Mouse (Mus musculus): ENCODE results near the gene Pctp.

The Pctp gene

DNA sequence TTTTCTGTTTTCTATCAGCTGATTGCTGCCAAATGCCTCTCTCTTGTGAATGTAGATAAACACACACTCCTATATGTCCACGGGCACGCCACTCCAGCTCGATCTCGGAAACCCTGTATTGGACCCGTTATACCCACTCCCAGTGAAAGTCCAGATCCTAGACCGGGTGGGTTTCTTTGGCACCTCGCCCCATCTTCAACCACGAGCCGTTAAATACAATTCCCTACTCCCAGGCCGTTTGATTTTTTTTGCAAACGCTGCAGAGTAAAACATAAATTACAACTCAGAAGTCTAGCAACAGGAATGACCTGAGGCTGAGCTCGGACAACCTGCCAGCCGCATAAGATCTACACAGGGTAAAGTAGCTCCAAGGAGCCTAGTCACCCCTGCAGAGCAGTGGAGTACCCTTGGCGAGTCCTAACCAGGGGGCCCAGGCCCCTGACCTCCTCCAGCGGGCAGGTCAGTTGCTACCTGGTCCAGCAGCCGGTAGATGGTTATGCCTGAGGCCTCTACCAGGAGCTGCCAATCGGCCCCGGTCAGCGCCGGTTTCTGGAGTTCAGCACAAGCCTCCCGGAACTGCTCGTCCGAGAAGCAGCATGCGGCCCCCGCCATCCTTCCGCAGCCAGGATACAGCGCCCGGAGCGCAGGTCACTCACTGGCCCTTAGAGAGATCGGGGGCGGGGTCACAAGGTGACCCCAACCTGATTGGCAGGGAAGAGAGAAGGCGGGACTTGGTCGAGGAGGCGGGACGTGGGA, at the start of gene Pctp:
Pctp (minus strand) TSS at position 664 of the 756 bp plus-strand sequence.
- WGBS: 18% methylated on average over 35 of the region's 35 CpGs

DNA sequence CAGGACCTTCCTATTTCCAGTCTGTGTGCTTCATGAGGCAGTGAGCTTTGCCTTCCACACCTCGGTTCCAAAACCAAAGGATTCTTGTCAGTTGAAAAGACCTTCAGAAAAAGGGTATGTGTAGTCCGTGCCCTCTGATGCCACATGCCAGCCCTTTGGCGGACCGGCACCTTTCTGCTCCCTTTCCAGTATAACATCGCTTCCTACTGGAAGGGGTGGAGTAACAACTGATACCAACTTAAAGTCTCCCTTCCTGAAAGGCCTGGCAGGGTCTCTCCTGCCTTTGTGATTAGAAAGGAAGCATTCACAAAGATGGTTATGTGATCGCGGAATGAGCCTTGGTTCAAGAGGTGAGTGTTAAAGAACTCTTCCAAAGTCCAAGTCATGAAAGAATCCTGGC, 47.3 kb upstream of the Pctp start:
- WGBS: 84% methylated on average over 7 of the region's 7 CpGs

DNA sequence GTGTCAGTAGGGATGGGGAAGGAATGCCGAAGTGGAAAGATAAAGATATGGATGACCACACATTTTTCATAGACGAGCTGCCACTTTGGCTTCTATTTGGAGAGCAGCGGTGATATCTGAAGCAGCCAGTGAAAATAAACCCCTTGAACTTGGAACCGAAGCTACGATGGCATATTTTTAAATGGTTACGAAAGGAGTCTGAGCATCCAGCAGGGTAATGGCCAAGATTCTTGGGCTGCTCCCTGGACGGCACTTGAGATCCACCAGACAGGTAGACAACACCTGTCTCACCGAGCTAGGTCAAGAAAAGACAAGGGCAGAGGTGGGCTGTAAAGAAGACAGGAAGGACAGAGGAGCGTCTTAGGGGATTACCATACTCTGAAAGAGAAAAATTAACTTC, 44.6 kb upstream of the Pctp start:
- 94% methylated on average over 9 of the region's 9 CpGs for WGBS

DNA sequence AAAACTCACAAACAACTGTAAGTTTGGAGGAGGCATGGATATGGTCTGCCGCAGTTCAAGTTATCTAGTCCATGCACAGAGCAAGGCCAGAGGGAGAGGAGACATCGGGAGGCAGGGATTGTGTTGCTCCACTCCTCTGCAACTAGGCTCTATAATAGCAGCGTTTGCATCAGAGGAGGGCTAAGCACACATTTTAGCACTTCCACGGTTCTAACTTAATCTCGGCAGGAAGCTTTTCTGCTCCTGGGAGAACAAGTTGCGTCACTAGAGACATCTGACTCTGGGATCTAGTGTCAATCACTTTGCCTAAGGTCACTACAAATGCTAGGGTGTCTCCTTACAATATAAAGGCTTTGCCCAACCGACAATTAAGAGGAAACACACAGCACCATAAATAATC, 43.5 kb upstream of the Pctp start:
- WGBS: 65% methylated on average over 7 of the region's 7 CpGs

DNA sequence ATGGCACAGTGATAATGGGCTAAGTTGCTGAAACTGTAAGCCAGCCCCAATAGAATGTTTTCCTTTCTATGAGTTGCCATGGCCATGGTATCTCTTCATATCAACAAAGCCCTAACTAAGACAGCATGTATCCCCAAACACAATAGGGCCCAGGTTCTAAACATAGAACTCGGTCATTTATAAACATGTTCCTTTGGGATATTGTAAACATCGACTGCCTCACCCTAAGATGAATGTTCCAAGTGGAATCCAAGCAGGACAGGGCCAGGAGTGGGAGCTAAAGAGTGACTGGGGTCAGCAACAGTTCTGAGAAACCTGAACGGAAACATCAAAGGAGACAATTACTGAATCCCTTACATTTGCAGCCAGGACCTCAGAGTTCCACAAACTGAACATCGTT, 41.8 kb upstream of the Pctp start:
- WGBS: 84% methylated on average over 4 of the region's 4 CpGs

DNA sequence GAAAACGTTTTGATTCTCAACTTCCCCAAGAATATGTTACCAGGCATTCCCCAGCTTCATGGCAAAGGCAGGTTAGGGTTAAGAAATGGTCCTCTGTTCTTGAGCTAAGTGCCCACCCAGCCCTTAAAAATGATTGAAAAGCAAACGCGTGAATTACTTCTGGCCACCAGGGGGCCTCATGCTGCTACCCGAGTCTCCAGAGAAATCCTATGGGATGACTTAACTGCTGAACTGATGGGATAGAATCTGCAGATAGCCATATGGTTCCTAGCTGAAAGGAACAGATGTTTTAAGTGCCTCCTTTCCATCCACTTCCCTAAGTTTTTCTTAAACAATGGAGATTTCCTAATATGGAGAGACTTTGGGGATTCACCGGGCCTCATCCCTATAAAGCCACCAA, 35.3 kb upstream of the Pctp start:
- 22% methylated on average over 5 of the region's 5 CpGs for WGBS

DNA sequence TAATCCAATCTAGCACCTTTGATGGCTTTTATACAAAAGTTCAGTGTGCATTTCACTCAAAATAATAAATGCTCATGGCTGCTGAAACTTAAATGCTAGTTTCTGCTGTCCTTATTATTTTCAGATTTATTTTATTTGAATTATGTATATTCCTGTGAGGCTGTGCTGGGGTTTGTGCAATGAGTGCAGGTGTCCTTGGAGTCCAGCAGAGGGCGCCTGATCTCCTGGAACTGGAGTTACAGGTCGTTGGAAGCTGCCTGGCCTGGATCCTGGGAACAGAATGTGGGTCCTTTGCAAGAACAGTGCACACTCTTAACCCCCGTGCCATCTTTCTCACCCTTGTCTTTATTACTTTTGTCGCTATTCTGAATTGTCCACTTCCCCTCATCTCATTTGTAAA, 33.7 kb upstream of the Pctp start:
- WGBS: 93% methylated on average over 4 of the region's 4 CpGs

DNA sequence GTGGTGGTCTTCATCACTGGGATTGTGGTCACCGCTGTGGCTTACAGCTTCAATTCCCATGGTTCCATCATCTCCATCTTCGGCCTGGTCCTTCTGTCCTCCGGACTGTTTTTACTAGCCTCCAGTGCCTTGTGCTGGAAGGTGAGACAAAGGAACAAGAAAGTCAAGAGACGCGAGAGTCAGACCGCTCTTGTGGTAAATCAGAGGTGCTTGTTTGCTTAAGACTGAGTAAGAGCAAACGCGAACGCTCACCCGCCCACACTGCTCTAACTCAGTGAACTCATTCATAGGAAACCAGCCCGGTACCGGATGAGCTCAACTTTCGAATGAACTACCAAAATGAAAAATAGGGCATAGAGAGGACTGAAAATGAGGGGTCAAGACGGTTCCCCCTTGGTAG, 32.8 kb upstream of the Pctp start:
- 82% methylated on average over 14 of the region's 14 CpGs for WGBS

DNA sequence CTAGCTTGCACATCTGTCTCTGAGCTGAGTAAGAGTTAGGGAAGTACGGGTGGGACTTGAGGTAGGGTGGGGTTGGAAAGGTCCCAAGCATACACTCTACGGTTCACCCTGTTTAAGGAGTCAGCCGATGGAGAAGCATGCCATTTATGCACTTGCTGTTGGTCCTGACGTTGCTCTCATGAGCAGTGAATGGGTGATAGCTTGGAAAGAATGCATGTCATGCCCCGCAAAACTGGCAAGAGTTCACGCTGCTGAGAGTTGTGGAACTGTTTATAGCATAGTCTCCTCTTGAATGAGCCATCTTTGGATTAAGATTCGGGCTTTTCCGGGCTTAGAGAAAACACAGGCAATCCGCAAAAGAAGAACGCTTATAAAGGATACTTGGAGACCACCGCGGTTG, 32.0 kb upstream of the Pctp start:
- WGBS: 44% methylated on average over 12 of the region's 12 CpGs

DNA sequence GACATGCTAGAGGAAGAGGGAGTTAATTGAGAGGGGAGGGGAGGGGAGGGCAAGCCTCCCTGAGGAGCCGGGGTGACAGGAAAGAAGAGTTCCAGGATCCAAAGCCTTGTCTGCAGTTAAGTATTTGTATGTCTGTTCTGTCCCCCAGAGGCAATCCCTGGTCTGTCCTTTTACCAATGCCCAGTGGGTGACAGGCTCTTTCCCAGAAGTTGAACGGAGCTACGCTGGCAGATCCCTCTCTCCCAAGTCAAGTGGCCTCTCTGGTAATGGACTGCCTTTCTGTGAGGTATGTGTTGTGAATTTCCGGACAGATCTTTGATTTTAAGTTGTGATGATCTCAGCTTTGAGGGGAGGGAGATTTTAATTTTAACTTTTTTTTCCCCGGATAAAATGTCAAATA, 30.7 kb upstream of the Pctp start:
- 50% methylated on average over 5 of the region's 5 CpGs for WGBS

DNA sequence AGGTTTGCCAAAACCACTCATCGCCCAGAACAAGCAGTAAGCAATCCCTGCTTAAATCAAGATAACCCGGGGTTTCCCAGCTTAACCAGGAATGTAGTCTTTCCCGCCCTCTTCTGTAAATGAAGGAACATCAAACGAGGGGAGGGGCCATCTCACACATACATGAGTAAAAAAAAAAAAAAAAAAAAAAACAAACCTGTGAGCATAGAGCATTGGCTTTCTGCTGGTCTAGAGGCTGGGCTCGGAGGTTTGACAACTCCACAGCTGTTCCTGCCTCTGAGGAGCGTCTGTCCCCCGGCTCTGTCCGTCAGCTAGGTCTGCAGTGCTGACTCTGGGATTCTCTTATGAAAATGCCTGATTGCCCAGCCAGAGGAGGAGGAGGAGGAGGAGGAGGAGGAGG, 30.1 kb upstream of the Pctp start:
- WGBS: 31% methylated on average over 8 of the region's 8 CpGs

DNA sequence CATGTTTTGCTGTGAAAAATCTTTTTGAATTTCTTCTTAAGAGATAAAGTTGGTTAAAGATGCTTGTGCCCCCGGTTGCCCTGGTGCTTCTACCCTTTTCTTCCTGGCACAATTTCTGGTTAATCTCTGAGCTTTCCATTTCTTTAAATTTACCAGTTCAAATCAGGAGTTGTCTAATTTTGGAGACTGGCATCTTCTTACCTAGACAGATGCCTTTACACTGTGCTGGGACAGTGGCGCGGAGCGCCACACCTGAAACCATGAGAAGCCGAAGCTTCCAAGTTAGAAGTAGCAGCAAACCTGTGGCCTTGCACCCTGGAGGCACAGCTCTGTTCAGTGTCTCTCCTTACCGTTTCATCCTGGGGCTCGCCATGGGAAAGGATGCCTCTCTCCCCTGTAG, 28.4 kb upstream of the Pctp start:
- WGBS: 58% methylated on average over 7 of the region's 7 CpGs

DNA sequence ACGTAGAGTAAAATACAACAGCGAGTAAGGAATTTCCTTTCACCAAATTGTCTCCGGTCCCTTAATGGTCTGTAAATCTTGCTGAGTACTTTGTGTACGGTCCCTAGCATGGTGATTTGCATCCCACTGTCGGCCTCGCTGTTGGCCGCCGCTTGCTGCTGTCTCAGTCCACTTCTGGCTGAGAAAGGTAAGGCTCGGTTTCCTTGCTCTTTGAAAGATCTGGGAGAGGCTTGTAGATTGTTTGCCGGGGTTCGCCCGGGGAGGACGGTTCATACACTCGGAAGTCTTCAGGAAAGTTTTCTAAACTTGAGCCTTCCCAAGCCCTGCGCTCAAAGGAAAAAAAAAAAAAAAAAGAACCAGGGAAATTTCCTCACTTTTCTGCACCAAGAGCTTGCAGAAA, 27.9 kb upstream of the Pctp start:
- 4% methylated on average over 15 of the region's 15 CpGs for WGBS

DNA sequence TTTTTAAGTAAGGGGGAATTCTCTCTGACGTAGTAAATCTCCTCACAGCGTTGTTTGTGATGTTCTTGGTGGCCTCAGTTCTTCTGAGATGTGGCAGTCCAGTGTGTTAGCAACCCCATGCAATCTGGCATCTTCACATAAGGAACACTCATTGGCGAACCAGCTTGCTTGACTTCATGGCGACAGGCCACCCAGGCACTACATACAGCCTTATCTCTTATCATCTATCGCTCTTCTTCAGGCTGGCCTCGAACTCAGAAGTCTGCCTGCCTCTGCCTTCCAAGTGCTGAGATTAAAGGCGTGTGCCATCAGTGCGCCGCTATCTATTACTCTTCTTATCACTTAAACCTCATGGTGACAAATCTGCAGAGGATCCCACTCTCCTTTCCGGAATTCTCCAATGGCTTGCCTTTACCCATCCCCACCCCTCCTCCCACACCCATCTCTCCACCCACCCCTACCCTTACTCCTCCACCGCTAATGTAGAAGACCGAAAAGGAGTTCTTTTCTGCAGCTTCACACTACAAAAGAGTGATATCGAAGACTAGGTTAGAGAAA, 27.2 kb upstream of the Pctp start, which contains the start of gene Tmem100:
Tmem100 (plus strand) TSS at position 508 of the 558 bp plus-strand sequence.
- 42% methylated on average over 13 of the region's 13 CpGs for WGBS

DNA sequence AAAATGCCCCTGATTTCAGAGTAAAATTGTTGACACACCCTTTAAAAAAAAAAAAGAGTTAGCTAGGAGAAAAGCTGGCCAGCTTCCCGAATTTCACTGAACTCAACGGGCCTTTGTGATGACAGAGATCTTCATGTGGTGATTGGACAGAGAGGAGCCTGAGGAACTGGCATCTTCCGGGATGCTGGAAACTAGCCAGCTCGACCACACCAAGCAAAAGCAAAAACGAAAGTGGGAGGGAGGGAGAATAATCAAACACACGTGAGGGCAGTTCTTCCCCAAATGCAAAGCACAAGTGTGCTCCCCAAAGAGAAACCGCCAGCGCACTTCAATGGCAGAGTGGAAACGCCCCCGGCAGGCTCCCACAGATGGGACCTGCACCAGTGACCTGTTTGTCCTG, 26.7 kb upstream of the Pctp start:
- 24% methylated on average over 10 of the region's 10 CpGs for WGBS

DNA sequence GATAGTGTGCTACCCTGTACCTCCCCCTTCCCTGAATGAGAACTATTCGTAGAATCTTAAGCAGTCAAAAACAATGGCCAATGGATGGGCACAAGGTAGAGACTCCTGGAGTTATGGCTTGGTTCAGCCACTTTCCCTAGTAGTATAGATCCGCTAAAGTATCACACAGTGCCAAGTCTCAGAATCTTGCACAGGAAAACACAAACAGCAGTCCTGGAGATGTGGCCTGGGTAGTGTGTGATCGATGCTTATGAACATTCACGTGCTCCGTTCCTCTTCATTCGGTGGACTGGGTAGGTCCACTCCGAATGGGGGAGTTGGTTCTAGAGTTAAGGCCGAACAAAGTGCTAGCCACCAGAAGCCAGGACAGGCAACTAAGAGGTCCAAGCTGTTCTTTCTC, 26.1 kb upstream of the Pctp start:
- WGBS: 87% methylated on average over 8 of the region's 8 CpGs

DNA sequence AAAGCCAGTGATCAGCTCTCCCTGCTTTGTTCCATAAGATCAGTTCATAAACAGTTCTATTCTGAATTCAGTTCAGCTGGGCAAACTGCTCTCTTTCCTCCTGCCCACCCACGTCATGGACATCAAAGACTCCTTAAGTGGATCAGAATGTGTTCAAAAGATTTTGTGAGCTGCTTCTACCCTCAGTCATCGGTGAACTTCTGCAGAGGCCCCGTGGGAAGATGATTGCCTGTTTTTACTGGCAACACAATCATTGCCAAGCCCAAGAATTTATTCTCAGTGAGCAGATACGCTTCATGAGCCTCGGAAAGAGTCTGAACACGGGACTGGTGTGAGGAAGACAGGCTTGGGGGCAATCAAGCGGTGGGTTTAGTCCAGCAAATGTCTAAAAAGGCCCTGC, 24.5 kb upstream of the Pctp start:
- 44% methylated on average over 7 of the region's 7 CpGs for WGBS

DNA sequence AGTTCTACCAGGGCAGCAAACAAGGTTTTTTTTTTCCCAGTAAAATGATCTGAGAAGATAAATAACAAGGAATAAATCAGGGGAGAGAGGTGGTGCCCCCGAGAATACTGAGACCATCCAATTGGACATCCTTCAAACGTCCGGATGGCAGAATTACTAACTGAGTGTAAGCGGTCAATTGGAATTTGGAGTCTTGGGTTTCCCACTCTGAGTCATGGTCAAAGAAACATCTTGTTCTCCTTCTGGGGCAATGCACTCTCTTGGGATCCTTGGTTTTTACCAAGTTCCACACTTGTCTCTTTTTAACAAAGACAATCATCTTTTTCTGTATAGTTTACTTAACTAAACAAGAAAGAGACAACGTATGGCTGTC, 24.1 kb upstream of the Pctp start:
- 78% methylated on average over 5 of the region's 5 CpGs for WGBS

DNA sequence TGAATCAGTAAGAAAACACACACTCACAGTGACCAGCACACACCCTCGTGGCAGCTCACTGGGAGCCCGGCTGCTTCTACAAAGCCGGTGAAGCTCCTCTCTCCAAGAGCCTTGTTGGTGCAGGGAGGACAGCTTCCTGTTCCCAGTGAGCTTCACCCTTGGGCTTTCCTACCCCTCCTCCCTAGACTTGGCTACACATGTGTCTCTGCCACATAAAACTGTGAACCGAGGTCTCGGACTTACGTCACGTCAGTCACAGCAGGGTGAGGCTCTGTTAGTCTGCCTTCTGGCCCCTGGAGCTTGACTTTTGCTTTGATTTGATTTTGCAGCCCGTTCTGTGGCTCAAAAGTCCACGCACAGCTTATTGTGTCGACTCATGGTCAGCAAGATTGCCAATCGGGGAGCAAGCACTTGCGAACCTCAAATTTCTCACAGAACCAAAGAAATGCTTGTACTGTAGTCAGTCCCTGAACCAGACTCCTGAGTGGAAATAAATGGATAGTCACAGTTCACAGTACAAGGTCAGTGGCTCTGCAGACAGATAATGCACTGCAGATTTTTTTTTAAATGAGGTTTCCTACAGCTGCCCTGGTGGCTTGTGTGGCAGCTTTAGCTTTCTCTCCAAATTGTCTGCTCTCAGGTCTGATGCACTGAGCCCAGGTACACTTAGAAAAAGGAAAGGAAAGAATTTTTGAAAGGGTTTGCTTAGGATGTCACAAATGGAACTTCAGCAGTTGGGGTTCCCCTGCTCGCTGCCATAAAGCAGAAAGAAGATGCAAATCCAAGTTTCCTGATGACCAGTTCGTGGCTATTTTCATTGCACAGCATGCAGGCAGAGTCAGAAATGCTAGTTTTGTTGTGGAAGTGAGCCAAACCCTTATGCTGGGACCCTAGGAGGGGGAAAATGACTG, 23.5 kb upstream of the Pctp start:
- WGBS: 73% methylated on average over 14 of the region's 14 CpGs

DNA sequence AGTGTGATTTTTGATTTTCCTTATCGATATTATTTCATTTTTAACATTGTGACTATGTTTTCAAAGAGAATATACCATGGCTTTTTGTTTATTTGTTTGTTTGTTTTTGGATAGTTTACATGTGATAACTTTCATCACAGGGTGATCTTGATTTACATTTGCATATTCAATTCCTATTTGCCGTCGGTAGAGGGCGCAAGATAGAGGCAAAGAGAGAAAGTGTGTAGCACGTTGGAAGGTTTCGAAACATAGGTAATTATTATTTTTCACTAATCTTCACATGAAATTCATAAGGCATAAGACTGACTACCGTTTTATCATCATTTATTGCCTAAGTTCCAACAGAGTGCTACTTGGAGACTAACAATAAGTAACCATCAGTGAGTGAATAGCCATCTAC, 16.5 kb upstream of the Pctp start:
- 10% methylated on average over 7 of the region's 7 CpGs for WGBS

DNA sequence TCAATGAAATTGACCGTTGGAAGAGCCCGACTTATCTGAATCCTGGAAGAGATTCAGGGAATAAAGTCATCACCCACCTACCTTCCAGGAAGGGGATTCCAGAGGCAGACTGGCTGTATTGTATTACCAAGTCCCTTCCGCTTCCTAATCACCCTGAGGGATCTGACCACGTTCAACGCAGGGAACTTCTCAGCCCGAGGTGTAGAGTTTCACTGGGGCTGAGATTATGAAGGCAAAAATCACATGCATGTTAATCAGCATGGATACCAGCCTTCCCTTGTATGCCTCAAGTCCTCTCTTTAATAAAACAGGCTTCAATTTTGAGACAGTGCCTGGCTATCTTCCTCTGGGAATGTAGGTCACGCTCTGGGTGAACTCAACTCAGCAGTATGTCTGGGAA, 12.6 kb upstream of the Pctp start:
- 80% methylated on average over 7 of the region's 7 CpGs for WGBS

DNA sequence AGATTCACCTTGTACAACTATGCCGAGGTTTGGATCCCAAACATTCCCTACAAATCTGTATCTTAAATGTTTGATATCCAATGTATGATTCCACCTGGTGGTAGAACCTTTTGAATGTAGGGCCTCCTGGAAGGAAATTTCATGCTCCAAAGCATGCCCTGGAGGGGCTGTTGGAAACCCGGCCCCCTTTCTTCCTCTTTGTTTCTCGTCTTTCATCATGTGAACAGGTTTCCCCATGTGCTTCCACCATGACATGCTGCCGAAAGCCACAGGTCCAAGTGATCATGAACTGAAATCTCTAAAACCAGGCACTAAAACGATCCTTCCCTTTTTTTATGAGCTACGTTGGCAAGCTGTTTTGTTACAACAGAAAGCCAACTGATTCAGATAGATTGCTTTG, 11.0 kb upstream of the Pctp start:
- 91% methylated on average over 6 of the region's 6 CpGs for WGBS
